Mouse (Mus musculus): ENCODE data around the gene Atp7a. TPM values are rescaled to one million over a fixed set of nuclear protein-coding genes. Genes with fewer than 3 reads are reported as not detected.
A peak's percentile ranks its signal among the peaks of the same experiment; 100 is the strongest.
"Not testable (repeated sequence)": the region's sequence is repeated elsewhere in the genome, so short reads cannot be mapped to it uniquely, and the experiment has no call there.

Atp7a gene
- polyA plus RNA-seq, 1 experiment from 2014 or later: 37.8 TPM

GRCm38 (mm10) chrX:106045928-106046327 is 18.9 kb downstream of the Atp7a start:
- 63% methylated on average over 9 of the region's 9 CpGs for WGBS
- no peaks in the 10 kb centered on the region for H3K27me3 ChIP-seq (ENCODE audit: control insufficient read depth, insufficient read depth, low read length)
- ATAC-seq (ENCODE audit: low FRiP score, low TSS enrichment): no peak; the same call in 1 of the 2 replicates
- peak overlapping the region; percentile 10; the same call in 1 of the 2 replicates for H3K4me2 ChIP-seq (replicated peaks; ENCODE audit: low read depth, low read length)
- 0 out of 2 replicates have a peak overlapping the region, but pooled peaks have one; percentile 30 for H3K27ac ChIP-seq (ENCODE audit: low read depth, low read length)
- H3K4me1 ChIP-seq (ENCODE audit: control insufficient read depth, insufficient read depth, low read length): peaks cover 9% of the 10 kb centered on the region; the same call in 1 of the 2 replicates
- no peaks in the 10 kb centered on the region for H3K36me3 ChIP-seq (ENCODE audit: control insufficient read depth, insufficient read depth, low read length)
- H3K9me3 ChIP-seq (ENCODE audit: control insufficient read depth, low read length): no peaks in the 10 kb centered on the region
- no peak overlapping the region for H3K9ac ChIP-seq (ENCODE audit: low read depth, low read length)
- H3K4me3 ChIP-seq (ENCODE audit: low read length): no peak overlapping the region

GRCm38 (mm10) chrX:106048191-106048590 is 21.1 kb downstream of the Atp7a start:
- Histone ChIP-seq H3K27ac (ENCODE audit: low read depth, low read length) (no peak overlapping the region), H3K27me3 (ENCODE audit: control insufficient read depth, insufficient read depth, low read length) (no peaks in the 10 kb centered on the region)

GRCm38 (mm10) chrX:106077858-106078257 is 50.8 kb downstream of the Atp7a start:
- H3K4me3 ChIP-seq (ENCODE audit: low read length); H3K4me2 ChIP-seq (replicated peaks; ENCODE audit: low read depth, low read length); H3K9me3 ChIP-seq (ENCODE audit: control insufficient read depth, low read length); H3K27ac ChIP-seq (ENCODE audit: low read depth, low read length); H3K4me1 ChIP-seq (ENCODE audit: control insufficient read depth, insufficient read depth, low read length); H3K27me3 ChIP-seq (ENCODE audit: control insufficient read depth, insufficient read depth, low read length); H3K36me3 ChIP-seq (ENCODE audit: control insufficient read depth, insufficient read depth, low read length); H3K9ac ChIP-seq (ENCODE audit: low read depth, low read length); ATAC-seq (ENCODE audit: low FRiP score, low TSS enrichment): not testable (repeated sequence)
- WGBS: 92% methylated on average over 2 of the region's 2 CpGs

More at GRCm38 (mm10) chrX:106048191-106048590, 21.1 kb downstream of the Atp7a start:
- H3K9me3 ChIP-seq (ENCODE audit: control insufficient read depth, low read length): no peaks in the 10 kb centered on the region
- no peak overlapping the region for H3K4me2 ChIP-seq (replicated peaks; ENCODE audit: low read depth, low read length)
- H3K9ac ChIP-seq (ENCODE audit: low read depth, low read length): no peak overlapping the region
- ATAC-seq (ENCODE audit: low FRiP score, low TSS enrichment): peak; percentile 45
- no peaks in the 10 kb centered on the region for H3K36me3 ChIP-seq (ENCODE audit: control insufficient read depth, insufficient read depth, low read length)
- H3K4me3 ChIP-seq (ENCODE audit: low read length): no peak overlapping the region
- H3K4me1 ChIP-seq (ENCODE audit: control insufficient read depth, insufficient read depth, low read length): peaks cover 9% of the 10 kb centered on the region; the same call in 1 of the 2 replicates
- WGBS: 53% methylated on average over 1 of the region's 1 CpGs

- H3K9me3 ChIP-seq (ENCODE audit: control insufficient read depth, low read length): peaks cover 3% of the 10 kb centered on the region; the same call in 1 of the 2 replicates
- no peaks in the 10 kb centered on the region; the same call in 1 of the 2 replicates for H3K36me3 ChIP-seq (ENCODE audit: control insufficient read depth, insufficient read depth, low read length)
- no peak overlapping the region for H3K4me3 ChIP-seq (ENCODE audit: low read length)
- H3K27me3 ChIP-seq (ENCODE audit: control insufficient read depth, insufficient read depth, low read length): no peaks in the 10 kb centered on the region
- H3K4me2 ChIP-seq (replicated peaks; ENCODE audit: low read depth, low read length): no peak overlapping the region
- no peak overlapping the region for H3K27ac ChIP-seq (ENCODE audit: low read depth, low read length)
- H3K9ac ChIP-seq (ENCODE audit: low read depth, low read length): no peak overlapping the region
- H3K4me1 ChIP-seq (ENCODE audit: control insufficient read depth, insufficient read depth, low read length): no peaks in the 10 kb centered on the region
- no peak for ATAC-seq (ENCODE audit: low FRiP score, low TSS enrichment)
- 49% methylated on average over 13 of the region's 13 CpGs for WGBS
Observed at GRCm38 (mm10) chrX:106080811-106081443, 53.9 kb downstream of the Atp7a start.

- no peak overlapping the region for H3K27ac ChIP-seq (ENCODE audit: low read depth, low read length)
- H3K27me3 ChIP-seq (ENCODE audit: control insufficient read depth, insufficient read depth, low read length): no peaks in the 10 kb centered on the region
- no peak for ATAC-seq (ENCODE audit: low FRiP score, low TSS enrichment)
- H3K4me1 ChIP-seq (ENCODE audit: control insufficient read depth, insufficient read depth, low read length): no peaks in the 10 kb centered on the region
- H3K36me3 ChIP-seq (ENCODE audit: control insufficient read depth, insufficient read depth, low read length): no peaks in the 10 kb centered on the region; the same call in 1 of the 2 replicates
- no peak overlapping the region for H3K9ac ChIP-seq (ENCODE audit: low read depth, low read length)
- no peak overlapping the region for H3K4me3 ChIP-seq (ENCODE audit: low read length)
- H3K4me2 ChIP-seq (replicated peaks; ENCODE audit: low read depth, low read length): no peak overlapping the region
- peaks cover 3% of the 10 kb centered on the region; the same call in 1 of the 2 replicates for H3K9me3 ChIP-seq (ENCODE audit: control insufficient read depth, low read length)
Observed at GRCm38 (mm10) chrX:106082518-106082917, 55.4 kb downstream of the Atp7a start.

- 63% methylated on average over 3 of the region's 3 CpGs for WGBS
- no peak overlapping the region for H3K9ac ChIP-seq (ENCODE audit: low read depth, low read length)
- H3K4me1 ChIP-seq (ENCODE audit: control insufficient read depth, insufficient read depth, low read length): no peaks in the 10 kb centered on the region
- no peaks in the 10 kb centered on the region for H3K9me3 ChIP-seq (ENCODE audit: control insufficient read depth, low read length)
- peak overlapping the region; percentile 24; the same call in 1 of the 2 replicates for H3K27ac ChIP-seq (ENCODE audit: low read depth, low read length)
- H3K4me2 ChIP-seq (replicated peaks; ENCODE audit: low read depth, low read length): no peak overlapping the region
- H3K27me3 ChIP-seq (ENCODE audit: control insufficient read depth, insufficient read depth, low read length): no peaks in the 10 kb centered on the region
- H3K4me3 ChIP-seq (ENCODE audit: low read length): no peak overlapping the region
- H3K36me3 ChIP-seq (ENCODE audit: control insufficient read depth, insufficient read depth, low read length): no peaks in the 10 kb centered on the region; the same call in 1 of the 2 replicates
- ATAC-seq (ENCODE audit: low FRiP score, low TSS enrichment): no peak
Observed at GRCm38 (mm10) chrX:106085132-106085531, 58.1 kb downstream of the Atp7a start.

- no peaks in the 10 kb centered on the region; the same call in 1 of the 2 replicates for H3K36me3 ChIP-seq (ENCODE audit: control insufficient read depth, insufficient read depth, low read length)
- WGBS: 81% methylated on average over 2 of the region's 2 CpGs
- H3K9me3 ChIP-seq (ENCODE audit: control insufficient read depth, low read length): no peaks in the 10 kb centered on the region
- no peak for ATAC-seq (ENCODE audit: low FRiP score, low TSS enrichment)
- no peak overlapping the region for H3K4me2 ChIP-seq (replicated peaks; ENCODE audit: low read depth, low read length)
- peak overlapping the region; percentile 24; the same call in 1 of the 2 replicates for H3K27ac ChIP-seq (ENCODE audit: low read depth, low read length)
- H3K4me3 ChIP-seq (ENCODE audit: low read length): no peak overlapping the region
- H3K9ac ChIP-seq (ENCODE audit: low read depth, low read length): no peak overlapping the region
- no peaks in the 10 kb centered on the region for H3K4me1 ChIP-seq (ENCODE audit: control insufficient read depth, insufficient read depth, low read length)
- no peaks in the 10 kb centered on the region for H3K27me3 ChIP-seq (ENCODE audit: control insufficient read depth, insufficient read depth, low read length)
Observed at GRCm38 (mm10) chrX:106085564-106085963, 58.5 kb downstream of the Atp7a start.

- ATAC-seq (ENCODE audit: low FRiP score, low TSS enrichment): peak; percentile 62; the same call in 1 of the 2 replicates
- H3K27ac ChIP-seq (ENCODE audit: low read depth, low read length): peak overlapping the region; percentile 65
Observed at GRCm38 (mm10) chrX:106092939-106093338, 65.9 kb downstream of the Atp7a start.

GRCm38 (mm10) chrX:106105464-106105863 is 78.4 kb downstream of the Atp7a start:
- H3K27me3 ChIP-seq (ENCODE audit: control insufficient read depth, insufficient read depth, low read length): no peaks in the 10 kb centered on the region
- no peak overlapping the region for H3K4me2 ChIP-seq (replicated peaks; ENCODE audit: low read depth, low read length)
- H3K36me3 ChIP-seq (ENCODE audit: control insufficient read depth, insufficient read depth, low read length): peaks cover 11% of the 10 kb centered on the region; the same call in 1 of the 2 replicates
- 0 out of 2 replicates have a peak, but pooled peaks have one; percentile 32 for ATAC-seq (ENCODE audit: low FRiP score, low TSS enrichment)
- H3K4me3 ChIP-seq (ENCODE audit: low read length): no peak overlapping the region
- WGBS: 55% methylated on average over 2 of the region's 2 CpGs
- no peaks in the 10 kb centered on the region for H3K4me1 ChIP-seq (ENCODE audit: control insufficient read depth, insufficient read depth, low read length)
- no peak overlapping the region for H3K9ac ChIP-seq (ENCODE audit: low read depth, low read length)
- H3K27ac ChIP-seq (ENCODE audit: low read depth, low read length): no peak overlapping the region
- H3K9me3 ChIP-seq (ENCODE audit: control insufficient read depth, low read length): no peaks in the 10 kb centered on the region

More at GRCm38 (mm10) chrX:106092939-106093338, 65.9 kb downstream of the Atp7a start:
- Histone ChIP-seq H3K4me3 (ENCODE audit: low read length) (no peak overlapping the region), H3K4me2 (replicated peaks; ENCODE audit: low read depth, low read length) (no peak overlapping the region; the same call in 1 of the 2 replicates), H3K9me3 (ENCODE audit: control insufficient read depth, low read length) (no peaks in the 10 kb centered on the region), H3K27me3 (ENCODE audit: control insufficient read depth, insufficient read depth, low read length) (no peaks in the 10 kb centered on the region), H3K4me1 (ENCODE audit: control insufficient read depth, insufficient read depth, low read length) (peaks cover 4% of the 10 kb centered on the region; the same call in 1 of the 2 replicates), H3K36me3 (ENCODE audit: control insufficient read depth, insufficient read depth, low read length) (no peaks in the 10 kb centered on the region), H3K9ac (ENCODE audit: low read depth, low read length) (no peak overlapping the region)
- 32% methylated on average over 5 of the region's 5 CpGs for WGBS

All from kidney, embryonic 14.5 days (tissue).